Mouse (Mus musculus) thymus, postnatal 4 days (tissue): Measurements from ENCODE around the gene 2310057N15Rik.
"Not testable (repeated sequence)": the region's sequence is repeated elsewhere in the genome, so short reads cannot be mapped to it uniquely, and the experiment has no call there.

Source experiments
- DNase-seq: peaks from one replicate; pipeline ENCODE4 v3.0.0; 2021

The 2310057N15Rik gene

GRCm38 (mm10) chr16:88774106-88774505 is at the start of gene 2310057N15Rik:
2310057N15Rik (minus strand) TSS chr16:88774206.
- DNase-seq = no peak

GRCm38 (mm10) chr16:88823736-88824135 is 49.7 kb upstream of the 2310057N15Rik start:
- no peak for DNase-seq

- DNase-seq = no peak
Measured at GRCm38 (mm10) chr16:88820066-88820465, 46.1 kb upstream of the 2310057N15Rik start, which contains the start of gene Krtap15. Krtap15 (plus strand) TSS chr16:88820215.

DNA sequence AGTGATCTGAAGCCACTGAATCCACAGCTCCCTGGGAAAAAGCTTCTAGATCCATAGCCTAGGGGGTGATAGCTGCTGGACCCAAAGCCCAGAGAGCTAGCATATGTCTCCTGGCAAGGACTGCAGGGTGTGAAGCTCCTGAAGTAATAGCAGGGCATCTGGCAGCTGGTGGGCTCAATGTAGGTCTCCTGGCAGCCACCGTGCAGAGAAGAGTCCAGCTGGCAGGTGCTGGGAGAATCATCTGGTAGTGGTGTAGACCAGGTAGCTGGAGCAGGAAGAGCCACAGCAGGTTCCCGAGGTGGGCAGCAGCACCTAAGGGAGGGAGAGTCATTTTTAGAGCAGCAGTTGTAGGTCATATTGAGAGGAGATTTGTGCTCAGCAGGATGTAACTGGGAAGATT is 37.8 kb upstream of the 2310057N15Rik start, which contains the start of gene Gm20741:
TSS of gene Gm20741 (minus strand) at position 394 of the 400 bp plus-strand sequence.
- DNase-seq = no peak

DNA sequence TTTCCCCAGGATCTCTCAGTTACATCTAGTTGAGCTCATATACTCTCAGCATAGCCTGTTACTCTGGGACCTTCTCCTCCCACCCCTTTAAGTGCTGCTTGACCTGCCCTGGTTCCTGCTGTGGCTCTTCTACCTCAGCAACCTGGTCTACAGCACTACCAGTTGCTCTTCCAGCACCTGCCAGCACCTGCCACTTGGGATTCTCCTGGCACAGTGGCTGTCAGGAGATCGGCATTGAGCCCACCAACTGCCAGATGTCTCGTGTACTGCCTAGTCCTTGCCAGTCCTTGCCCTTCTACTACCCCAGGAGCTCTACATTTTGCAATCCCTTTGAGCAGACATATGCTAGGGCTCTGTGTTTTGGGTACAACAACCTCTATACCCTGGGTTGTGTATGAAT is 12.8 kb upstream of the 2310057N15Rik start:
- no peak for DNase-seq

GRCm38 (mm10) chr16:88777596-88777995 is 3.6 kb upstream of the 2310057N15Rik start, which contains the start of gene Gm5965:
Gm5965 (plus strand) TSS chr16:88777896.
- no peak for DNase-seq

GRCm38 (mm10) chr16:88758547-88758946 is 15.5 kb downstream of the 2310057N15Rik start, which contains the start of gene 2310034C09Rik:
2310034C09Rik (plus strand) TSS chr16:88758847.
- DNase-seq = not testable (repeated sequence)

DNA sequence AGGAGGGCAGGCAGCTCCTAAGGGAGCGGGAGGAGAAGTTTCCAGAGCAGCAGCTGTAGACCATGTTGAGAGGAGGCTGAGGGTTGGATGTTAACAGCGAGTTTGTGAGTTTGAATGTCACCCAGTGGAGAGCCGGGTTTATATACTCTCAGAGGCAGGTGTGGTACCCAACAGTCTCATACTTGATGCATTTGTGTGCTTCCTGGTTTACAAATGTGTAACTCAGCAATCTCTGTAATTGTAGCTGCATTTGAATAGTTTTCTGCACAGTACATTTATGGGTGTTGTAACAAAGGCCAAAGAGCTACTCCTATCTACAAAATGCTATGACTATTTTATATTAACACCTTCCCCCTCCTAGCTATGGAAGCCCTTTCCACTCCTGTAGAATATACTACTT is 22.5 kb downstream of the 2310057N15Rik start, which contains the start of gene Krtap13:
TSS of gene Krtap13 (minus strand) at position 101 of the 400 bp plus-strand sequence.
- not testable (repeated sequence) for DNase-seq

DNA sequence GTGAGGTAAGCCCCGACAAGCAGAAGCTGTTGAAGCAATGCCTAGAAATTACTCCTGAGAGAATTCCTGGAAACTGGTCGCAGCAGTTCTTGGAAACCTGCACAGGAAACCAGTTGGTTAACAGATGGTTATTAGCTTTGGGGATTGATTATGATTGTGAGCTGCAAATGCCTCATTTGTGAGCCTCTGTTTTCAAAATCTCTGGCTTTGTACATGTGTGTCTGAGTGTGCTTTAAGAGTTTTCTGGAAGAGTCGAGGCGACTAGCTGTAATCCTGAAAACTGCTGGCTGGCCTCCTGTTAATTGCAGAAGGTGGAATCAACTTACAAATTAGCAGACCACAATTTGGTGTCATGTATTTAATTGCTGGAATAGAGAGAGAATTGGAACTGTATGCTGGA is 26.1 kb downstream of the 2310057N15Rik start:
- no peak for DNase-seq

GRCm38 (mm10) chr16:88744750-88745340 is 29.2 kb downstream of the 2310057N15Rik start:
- no peak for DNase-seq

- DNase-seq = no peak
Measured at GRCm38 (mm10) chr16:88735391-88735790, 38.6 kb downstream of the 2310057N15Rik start.

GRCm38 (mm10) chr16:88728812-88729275 is 45.2 kb downstream of the 2310057N15Rik start, which contains the start of gene Krtap13-1:
Krtap13-1 (plus strand) TSS chr16:88728862.
- no peak for DNase-seq
